8 mouse cellular contexts compared by ENCODE assay signal in genomic region chr8:20822434-20822833, GRCm38 (mm10).
DNase-seq lines count a peak whose midpoint lies in the region.
"Not testable (repeated sequence)": the region's sequence is repeated elsewhere in the genome, so short reads cannot be mapped to it uniquely, and the experiment has no call there.

No protein-coding gene starts in this region.

- intact Hi-C loops in left cerebral cortex, postnatal 14 days (cut with DNase I), result not testable (repeated sequence)

- DNase-seq in adrenal gland, postnatal 4 days (ENCODE audit: low spot score in 2 of 2), result peak; percentile 42 to 50
- DNase-seq in frontal cortex, postnatal 36 days (ENCODE audit: low spot score in 2 of 2), result peak; percentile 14 to 17
- DNase-seq in heart, adult 9 months (ENCODE audit: low spot score in 2 of 2), result peak; percentile 53 to 56
- DNase-seq in kidney, postnatal 36 days, result peak; percentile 8 to 14
- peak; percentile 22 to 41 for DNase-seq in left cerebral cortex, postnatal 14 days (ENCODE audit: low spot score in 2 of 2)
- peak; percentile 49 for DNase-seq in ovary, postnatal 10 days (ENCODE audit: low spot score)
- DNase-seq in testis, postnatal 10 days (ENCODE audit: low spot score), result peak; percentile 67
- DNase-seq in urinary bladder, postnatal 25 days (ENCODE audit: low spot score), result peak; percentile 33

Comparison
In these comparisons a context has a peak if more than half of its experiments do, and no peak if none do; other contexts are left out.
1. Peak in every context shown above with its lines: DNase-seq.
2. DNase-seq: peak in every context shown above with its lines; median percentile 67 in testis, postnatal 10 days; 54 in heart, adult 9 months; 49 in ovary, postnatal 10 days; 46 in adrenal gland, postnatal 4 days; 33 in urinary bladder, postnatal 25 days; 32 in left cerebral cortex, postnatal 14 days; 16 in frontal cortex, postnatal 36 days; 11 in kidney, postnatal 36 days.